21 mouse cellular contexts compared by ENCODE assay signal in genomic region chr11:101142215-101142967, GRCm38 (mm10). TPM values are rescaled to one million over a fixed set of nuclear protein-coding genes. Genes with fewer than 3 reads are reported as not detected.
DNase-seq lines count a peak whose midpoint lies in the region; ATAC-seq and TF ChIP-seq lines count a peak whose summit lies in the region.
"Had no signal": no experiment of that assay in that cellular context is flagged by ENCODE, and none has a peak within 500 bp of the region (broad histone marks: within the 10 kb centered on the region; RNA-seq: fewer than 3 reads in every experiment).

No protein-coding gene starts in this region.

- DNase-seq in heart, adult 11 months, result peak; percentile 86
- peak; percentile 61 for DNase-seq in midbrain, embryonic 11.5 days (ENCODE audit: low spot score, missing footprints)
- DNase-seq in stomach, postnatal 0 days (ENCODE audit: low spot score), result no peak
- DNase-seq: adrenal gland, adult 2 months; adrenal gland, adult 8-10 months; adrenal gland, postnatal 10 days; adrenal gland, postnatal 14 days; adrenal gland, postnatal 25 days; adrenal gland, postnatal 36 days; B cell, adult 2 months; cerebellum, adult 11 months; cerebellum, adult 11-12 months; cerebellum, adult 18-20 months had no signal

- H3K9ac ChIP-seq in heart, embryonic 12.5 days, result no peak overlapping the region
- no peak overlapping the region for H3K9ac ChIP-seq in midbrain, embryonic 11.5 days (ENCODE audit: low read length)
- H3K9ac ChIP-seq in midbrain, embryonic 16.5 days (ENCODE audit: low read depth, low read length), result no peak overlapping the region
- H3K9ac ChIP-seq in stomach, embryonic 16.5 days (ENCODE audit: low read length), result no peak overlapping the region
- H3K9ac ChIP-seq in stomach, postnatal 0 days (ENCODE audit: low read length), result no peak overlapping the region

- TF ChIP-seq CTCF in stomach, postnatal 0 days (IDR thresholded peaks at IDR 0.05; ENCODE audit: low read depth), result no peak

- no peaks in the 10 kb centered on the region for H3K27me3 ChIP-seq in heart, embryonic 12.5 days (replicated peaks)
- H3K27me3 ChIP-seq in midbrain, embryonic 11.5 days (ENCODE audit: control insufficient read depth, insufficient read depth, low read length), result no peaks in the 10 kb centered on the region
- no peaks in the 10 kb centered on the region for H3K27me3 ChIP-seq in midbrain, embryonic 16.5 days (ENCODE audit: control insufficient read depth, insufficient read depth, low read depth, low read length)
- no peaks in the 10 kb centered on the region for H3K27me3 ChIP-seq in stomach, embryonic 16.5 days (ENCODE audit: control insufficient read depth, insufficient read depth, low read length)
- H3K27me3 ChIP-seq in stomach, postnatal 0 days (ENCODE audit: control insufficient read depth, insufficient read depth, low read length), result no peaks in the 10 kb centered on the region
- H3K27me3 ChIP-seq: CH12.LX, Patski had no signal

- no peaks in the 10 kb centered on the region for H3K36me3 ChIP-seq in heart, embryonic 12.5 days
- no peaks in the 10 kb centered on the region for H3K36me3 ChIP-seq in midbrain, embryonic 11.5 days (ENCODE audit: control insufficient read depth, insufficient read depth, low read length)
- H3K36me3 ChIP-seq in midbrain, embryonic 16.5 days (ENCODE audit: control insufficient read depth, insufficient read depth, low read length), result no peaks in the 10 kb centered on the region
- no peaks in the 10 kb centered on the region for H3K36me3 ChIP-seq in stomach, embryonic 16.5 days (ENCODE audit: control insufficient read depth, insufficient read depth, low read length)
- H3K36me3 ChIP-seq in stomach, postnatal 0 days (ENCODE audit: control insufficient read depth, insufficient read depth, low read length), result no peaks in the 10 kb centered on the region
- H3K36me3 ChIP-seq: G1E had no signal

- 84% methylated on average over 10 of the region's 10 CpGs for WGBS in heart, embryonic 12.5 days
- 88% methylated on average over 10 of the region's 10 CpGs for WGBS in midbrain, embryonic 11.5 days
- 91% methylated on average over 10 of the region's 10 CpGs for WGBS in midbrain, embryonic 16.5 days
- WGBS in stomach, embryonic 16.5 days, result 83% methylated on average over 10 of the region's 10 CpGs
- WGBS in stomach, postnatal 0 days, result 84% methylated on average over 10 of the region's 10 CpGs

- H3K4me2 ChIP-seq in heart, embryonic 12.5 days, result no peak overlapping the region
- no peak overlapping the region for H3K4me2 ChIP-seq in midbrain, embryonic 11.5 days
- no peak overlapping the region for H3K4me2 ChIP-seq in midbrain, embryonic 16.5 days (ENCODE audit: low read length)
- no peak overlapping the region for H3K4me2 ChIP-seq in stomach, embryonic 16.5 days (ENCODE audit: low read depth, low read length)
- no peak overlapping the region for H3K4me2 ChIP-seq in stomach, postnatal 0 days (replicated peaks; ENCODE audit: low read depth)

- H3K9me3 ChIP-seq in heart, embryonic 12.5 days (replicated peaks), result no peaks in the 10 kb centered on the region
- no peaks in the 10 kb centered on the region for H3K9me3 ChIP-seq in midbrain, embryonic 11.5 days (ENCODE audit: control insufficient read depth, low read length)
- H3K9me3 ChIP-seq in midbrain, embryonic 16.5 days (replicated peaks; ENCODE audit: control insufficient read depth, low read length, poor library complexity, severe bottlenecking), result no peaks in the 10 kb centered on the region
- no peaks in the 10 kb centered on the region for H3K9me3 ChIP-seq in stomach, embryonic 16.5 days (replicated peaks; ENCODE audit: control insufficient read depth, low read length)
- no peaks in the 10 kb centered on the region for H3K9me3 ChIP-seq in stomach, postnatal 0 days (ENCODE audit: control insufficient read depth, low read length)
- H3K9me3 ChIP-seq: G1E had no signal

- H3K4me3 ChIP-seq in heart, embryonic 12.5 days, result no peak overlapping the region
- H3K4me3 ChIP-seq in midbrain, embryonic 11.5 days (ENCODE audit: low read depth, low read length), result no peak overlapping the region
- no peak overlapping the region for H3K4me3 ChIP-seq in midbrain, embryonic 16.5 days (ENCODE audit: low read depth, low read length)
- H3K4me3 ChIP-seq in stomach, embryonic 16.5 days (replicated peaks; ENCODE audit: low read length), result no peak overlapping the region
- H3K4me3 ChIP-seq in stomach, postnatal 0 days (ENCODE audit: low read depth, low read length), result no peak overlapping the region

- H3K27ac ChIP-seq in heart, embryonic 12.5 days (ENCODE audit: poor library complexity, severe bottlenecking), result no peak overlapping the region
- H3K27ac ChIP-seq in midbrain, embryonic 11.5 days (ENCODE audit: low read depth, low read length), result no peak overlapping the region
- no peak overlapping the region for H3K27ac ChIP-seq in midbrain, embryonic 16.5 days (ENCODE audit: low read length)
- peak overlapping the region; percentile 71; the same call in 1 of the 2 replicates for H3K27ac ChIP-seq in stomach, embryonic 16.5 days (ENCODE audit: low read length)
- no peak overlapping the region for H3K27ac ChIP-seq in stomach, postnatal 0 days (replicated peaks)

- H3K4me1 ChIP-seq in heart, embryonic 12.5 days (replicated peaks), result peaks cover 33% of the 10 kb centered on the region
- peaks cover 3% of the 10 kb centered on the region; the same call in 1 of the 2 replicates for H3K4me1 ChIP-seq in midbrain, embryonic 11.5 days (ENCODE audit: control insufficient read depth, insufficient read depth, low read length)
- peaks cover 16% of the 10 kb centered on the region for H3K4me1 ChIP-seq in midbrain, embryonic 16.5 days (ENCODE audit: control insufficient read depth, insufficient read depth, low read length)
- H3K4me1 ChIP-seq in stomach, embryonic 16.5 days (ENCODE audit: control insufficient read depth, insufficient read depth, low read length), result peaks cover 12% of the 10 kb centered on the region
- H3K4me1 ChIP-seq in stomach, postnatal 0 days (replicated peaks; ENCODE audit: control insufficient read depth, insufficient read depth), result no peaks in the 10 kb centered on the region

- ATAC-seq in heart, embryonic 12.5 days (ENCODE audit: insufficient number of reproducible peaks, low FRiP score), result no peak
- no peak for ATAC-seq in midbrain, embryonic 11.5 days (ENCODE audit: low FRiP score)
- ATAC-seq in midbrain, embryonic 16.5 days, result no peak
- ATAC-seq in stomach, embryonic 16.5 days (ENCODE audit: insufficient read depth, low FRiP score), result no peak
- no peak for ATAC-seq in stomach, postnatal 0 days (ENCODE audit: low FRiP score, low TSS enrichment)
- ATAC-seq: Patski had no signal

- TF ChIP-seq EP300 in stomach, postnatal 0 days (optimal IDR thresholded peaks at IDR 0.05), result no peak

RNA-seq across cellular contexts. Expression of gene Tubg2, which starts 13.3 kb away (rescaled TPM):
- polyA plus RNA-seq in heart, embryonic 12.5 days (2016; fragmentation: Nextera tagmentation; extraction: Ambion mirVana), result 3.3 and 3.6 TPM in 2 replicates
- 3.4 and 5.1 TPM in 2 replicates for polyA plus RNA-seq in midbrain, embryonic 11.5 days (2014; fragmentation: Nextera tagmentation; extraction: Ambion mirVana)
- 62.9 and 71.4 TPM in 2 replicates for polyA plus RNA-seq in midbrain, embryonic 16.5 days (2015; fragmentation: Nextera tagmentation; extraction: Ambion mirVana)
- 3.9 and 4.6 TPM in 2 replicates for polyA plus RNA-seq in stomach, embryonic 16.5 days (2015; fragmentation: Nextera tagmentation; extraction: Ambion mirVana)
- 3.0 and 3.1 TPM in 2 replicates for polyA plus RNA-seq in stomach, postnatal 0 days (2015; fragmentation: Nextera tagmentation; extraction: Ambion mirVana)
- polyA plus RNA-seq: G1E had no signal

RNA-seq across cellular contexts. Expression of gene Tubg1, which starts 22.7 kb away (rescaled TPM):
- polyA plus RNA-seq in heart, embryonic 12.5 days (2016; fragmentation: Nextera tagmentation; extraction: Ambion mirVana), result 77.3 and 78.8 TPM in 2 replicates
- 96.3 and 108 TPM in 2 replicates for polyA plus RNA-seq in midbrain, embryonic 11.5 days (2014; fragmentation: Nextera tagmentation; extraction: Ambion mirVana)
- polyA plus RNA-seq in midbrain, embryonic 16.5 days (2015; fragmentation: Nextera tagmentation; extraction: Ambion mirVana), result 72.6 and 75.0 TPM in 2 replicates
- 63.0 and 63.5 TPM in 2 replicates for polyA plus RNA-seq in stomach, embryonic 16.5 days (2015; fragmentation: Nextera tagmentation; extraction: Ambion mirVana)
- polyA plus RNA-seq in stomach, postnatal 0 days (2015; fragmentation: Nextera tagmentation; extraction: Ambion mirVana), result 29.7 and 29.8 TPM in 2 replicates

RNA-seq across cellular contexts. Expression of gene Retreg3, which starts 22.7 kb away (rescaled TPM):
- 15.2 and 15.9 TPM in 2 replicates for polyA plus RNA-seq in heart, embryonic 12.5 days (2016; fragmentation: Nextera tagmentation; extraction: Ambion mirVana)
- 11.0 and 11.4 TPM in 2 replicates for polyA plus RNA-seq in midbrain, embryonic 11.5 days (2014; fragmentation: Nextera tagmentation; extraction: Ambion mirVana)
- 24.4 and 25.4 TPM in 2 replicates for polyA plus RNA-seq in midbrain, embryonic 16.5 days (2015; fragmentation: Nextera tagmentation; extraction: Ambion mirVana)
- polyA plus RNA-seq in stomach, embryonic 16.5 days (2015; fragmentation: Nextera tagmentation; extraction: Ambion mirVana), result 18.7 and 20.1 TPM in 2 replicates
- 16.1 and 17.9 TPM in 2 replicates for polyA plus RNA-seq in stomach, postnatal 0 days (2015; fragmentation: Nextera tagmentation; extraction: Ambion mirVana)

RNA-seq across cellular contexts. Expression of gene Cntnap1, which starts 27.9 kb away (rescaled TPM):
- polyA plus RNA-seq in heart, embryonic 12.5 days (2016; fragmentation: Nextera tagmentation; extraction: Ambion mirVana), result 0.37 and 0.71 TPM in 2 replicates
- polyA plus RNA-seq in midbrain, embryonic 11.5 days (2014; fragmentation: Nextera tagmentation; extraction: Ambion mirVana), result 0.30 and 0.32 TPM in 2 replicates
- 4.2 and 4.7 TPM in 2 replicates for polyA plus RNA-seq in midbrain, embryonic 16.5 days (2015; fragmentation: Nextera tagmentation; extraction: Ambion mirVana)
- 2.3 and 2.6 TPM in 2 replicates for polyA plus RNA-seq in stomach, embryonic 16.5 days (2015; fragmentation: Nextera tagmentation; extraction: Ambion mirVana)
- 0.52 and 0.94 TPM in 2 replicates for polyA plus RNA-seq in stomach, postnatal 0 days (2015; fragmentation: Nextera tagmentation; extraction: Ambion mirVana)

RNA-seq across cellular contexts. Expression of gene Plekhh3, which starts 28.8 kb away (rescaled TPM):
- polyA plus RNA-seq in heart, embryonic 12.5 days (2016; fragmentation: Nextera tagmentation; extraction: Ambion mirVana), result 10.4 and 10.6 TPM in 2 replicates
- polyA plus RNA-seq in midbrain, embryonic 11.5 days (2014; fragmentation: Nextera tagmentation; extraction: Ambion mirVana), result 5.8 and 7.2 TPM in 2 replicates
- polyA plus RNA-seq in midbrain, embryonic 16.5 days (2015; fragmentation: Nextera tagmentation; extraction: Ambion mirVana), result 6.5 and 7.6 TPM in 2 replicates
- 17.6 and 18.7 TPM in 2 replicates for polyA plus RNA-seq in stomach, embryonic 16.5 days (2015; fragmentation: Nextera tagmentation; extraction: Ambion mirVana)
- polyA plus RNA-seq in stomach, postnatal 0 days (2015; fragmentation: Nextera tagmentation; extraction: Ambion mirVana), result 23.8 and 25.6 TPM in 2 replicates
- polyA plus RNA-seq: activated CD4-positive, CD25-positive, alpha-beta regulatory T cell, adult 4 months; CD4-positive, CD25-positive, alpha-beta regulatory T cell, adult 4 months had no signal

Comparison
In these comparisons a context has a peak if more than half of its experiments do, and no peak if none do; other contexts are left out.
1. RNA of gene Tubg2, which starts 13.3 kb away (polyA plus RNA-seq): 62.9 to 71.4 TPM in midbrain, embryonic 16.5 days; 3.9 to 4.6 TPM in stomach, embryonic 16.5 days, 3.3 to 3.6 TPM in heart, embryonic 12.5 days, 3.4 to 5.1 TPM in midbrain, embryonic 11.5 days and 3.0 to 3.1 TPM in stomach, postnatal 0 days; every median in the first group is over 10 times any median in the second.